Mouse (Mus musculus) cortical plate, adult 2 months (tissue): ENCODE measurements around the gene Plpp7. TPM values are rescaled to one million over a fixed set of nuclear protein-coding genes. Genes with fewer than 3 reads are reported as not detected.

Experiments used
- H3K27ac ChIP-seq: fragments of 200-500 bp; 2 replicates; pipeline ENCODE4 v1.5.1; 2012; ENCODE audit warnings: low read length, control low read depth, inconsistent platforms; ENCODE audit not compliant: insufficient read depth
- H3K4me1 ChIP-seq: fragments of 200-500 bp; 2 replicates; pipeline ENCODE4 v1.6.1; 2011; ENCODE audit warnings: low read length; ENCODE audit not compliant: control insufficient read depth, insufficient read depth
- H3K4me3 ChIP-seq: fragments of 200-500 bp; 2 replicates; pipeline ENCODE4 v1.5.1; 2011; ENCODE audit warnings: mild to moderate bottlenecking, low read length, control low read depth; ENCODE audit not compliant: insufficient read depth
- CTCF ChIP-seq: fragments of 200-500 bp; IDR thresholded peaks from 2 replicates; pipeline ENCODE4 v1.5.1; 2011; ENCODE audit warnings: mild to moderate bottlenecking, control low read depth, low read length; ENCODE audit not compliant: insufficient read depth; ENCODE audit errors: extremely low read depth
- POLR2A ChIP-seq: fragments of 200-500 bp; IDR thresholded peaks from 2 replicates; pipeline ENCODE4 v1.6.1; 2011; ENCODE audit warnings: mild to moderate bottlenecking, low read length, control low read depth; ENCODE audit not compliant: insufficient read depth; ENCODE audit errors: extremely low read depth
- polyA plus RNA-seq: library from polyadenylated mRNA; depleted of rRNA; stranded (reverse); fragments of >200 nt; gene quantifications from 2 replicates; pipeline ENCODE4 v1.2.3, GENCODE M21; 2012

The Plpp7 gene
- polyA plus RNA-seq, 1 experiment, result 34.5 TPM

GRCm38 (mm10) chr2:32131866-32132566, 36.7 kb downstream of the Plpp7 start:
- TF ChIP-seq CTCF, result no peak
- no peak for TF ChIP-seq POLR2A
- H3K27ac ChIP-seq, result no peak overlapping the region
- H3K4me1 ChIP-seq, result peaks cover 2% of the 10 kb centered on the region; the same call in 1 of the 2 replicates
- no peak overlapping the region for H3K4me3 ChIP-seq

DNA sequence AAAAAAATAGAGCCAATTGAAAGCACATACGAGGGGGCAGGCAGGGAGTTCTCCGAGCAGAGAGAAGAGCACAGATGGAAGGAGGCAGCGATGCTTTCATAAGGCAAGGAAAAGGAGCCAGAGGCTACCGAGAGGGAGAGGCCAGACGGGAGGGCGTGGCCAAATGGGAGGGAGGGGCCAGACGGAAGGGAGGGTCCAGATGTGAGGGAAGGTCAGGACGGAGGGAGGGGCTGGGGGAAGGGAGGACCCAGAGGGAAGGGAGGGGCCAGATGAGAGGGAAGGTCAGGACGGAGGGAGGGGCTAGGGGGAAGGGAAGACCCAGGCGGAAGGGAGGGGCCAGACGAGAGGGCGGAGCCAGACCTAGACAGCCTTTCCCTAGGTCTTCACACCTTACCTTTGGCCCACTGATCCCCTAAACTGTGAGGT, 37.3 kb downstream of the Plpp7 start:
- TF ChIP-seq CTCF (no peak), POLR2A (no peak)
- Histone ChIP-seq H3K4me3 (no peak overlapping the region), H3K4me1 (peaks cover 2% of the 10 kb centered on the region; the same call in 1 of the 2 replicates), H3K27ac (no peak overlapping the region)

DNA sequence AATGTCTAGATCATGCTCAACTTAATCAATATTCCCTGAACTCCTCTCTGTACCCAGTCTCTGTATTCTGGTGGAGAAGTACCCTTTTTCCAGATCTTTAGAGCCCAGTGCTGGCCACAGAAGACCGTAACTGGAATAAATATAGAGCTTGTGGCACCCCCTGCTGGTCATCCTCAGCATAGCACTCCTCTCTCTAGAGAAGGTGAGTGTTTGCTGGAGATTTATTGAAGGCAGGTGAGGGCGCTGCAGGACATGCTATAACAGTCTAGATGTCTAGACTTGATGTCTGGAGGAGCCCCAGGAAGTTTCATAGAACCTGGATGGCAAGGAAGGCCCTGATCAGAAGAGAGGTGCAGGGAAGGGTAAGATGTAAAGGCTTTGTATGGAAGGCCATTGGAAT, 38.7 kb downstream of the Plpp7 start:
- Histone ChIP-seq H3K4me3 (no peak overlapping the region), H3K27ac (no peak overlapping the region), H3K4me1 (peaks cover 2% of the 10 kb centered on the region; the same call in 1 of the 2 replicates)
- TF ChIP-seq CTCF, result peak; percentile 91
- TF ChIP-seq POLR2A, result no peak

GRCm38 (mm10) chr2:32137667-32138266, 42.4 kb downstream of the Plpp7 start:
- TF ChIP-seq POLR2A (peak; percentile 76), CTCF (no peak)
- H3K4me1 ChIP-seq, result no peaks in the 10 kb centered on the region; the same call in 1 of the 2 replicates
- peak overlapping the region; percentile 50 for H3K4me3 ChIP-seq
- H3K27ac ChIP-seq, result peak overlapping the region; percentile 34

- Histone ChIP-seq H3K27ac (no peak overlapping the region), H3K4me1 (no peaks in the 10 kb centered on the region; the same call in 1 of the 2 replicates)
- TF ChIP-seq CTCF (no peak), POLR2A (no peak)
Observed at GRCm38 (mm10) chr2:32139377-32139776, 44.0 kb downstream of the Plpp7 start.

GRCm38 (mm10) chr2:32140498-32140934, 45.2 kb downstream of the Plpp7 start:
- TF ChIP-seq CTCF (no peak), POLR2A (no peak)
- no peak overlapping the region for H3K4me3 ChIP-seq
- H3K4me1 ChIP-seq, result no peaks in the 10 kb centered on the region; the same call in 1 of the 2 replicates
- H3K27ac ChIP-seq, result no peak overlapping the region

More at GRCm38 (mm10) chr2:32139377-32139776, 44.0 kb downstream of the Plpp7 start:
- H3K4me3 ChIP-seq, result no peak overlapping the region

DNA sequence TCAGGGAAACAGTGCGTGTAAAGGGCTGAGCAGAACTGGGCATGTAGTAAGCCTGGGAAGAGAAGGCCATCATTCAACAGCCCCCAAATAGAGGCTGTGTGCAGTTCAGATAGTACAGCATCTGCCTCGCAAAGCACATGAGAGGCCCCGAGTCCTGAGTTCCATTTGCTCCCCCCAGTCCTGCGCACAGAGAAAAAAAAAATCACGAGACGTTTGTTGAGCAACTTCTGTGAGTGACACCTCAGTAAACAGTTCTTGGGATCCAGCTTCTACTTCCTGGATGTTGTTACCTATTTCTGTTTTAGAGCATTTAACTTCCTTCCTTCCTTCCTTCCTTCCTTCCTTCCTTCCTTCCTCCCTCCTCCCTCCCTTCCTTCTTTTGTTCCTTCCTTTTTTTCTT, 46.3 kb downstream of the Plpp7 start:
- Histone ChIP-seq H3K4me1 (no peaks in the 10 kb centered on the region; the same call in 1 of the 2 replicates), H3K4me3 (no peak overlapping the region), H3K27ac (no peak overlapping the region)
- TF ChIP-seq CTCF (no peak), POLR2A (no peak)

DNA sequence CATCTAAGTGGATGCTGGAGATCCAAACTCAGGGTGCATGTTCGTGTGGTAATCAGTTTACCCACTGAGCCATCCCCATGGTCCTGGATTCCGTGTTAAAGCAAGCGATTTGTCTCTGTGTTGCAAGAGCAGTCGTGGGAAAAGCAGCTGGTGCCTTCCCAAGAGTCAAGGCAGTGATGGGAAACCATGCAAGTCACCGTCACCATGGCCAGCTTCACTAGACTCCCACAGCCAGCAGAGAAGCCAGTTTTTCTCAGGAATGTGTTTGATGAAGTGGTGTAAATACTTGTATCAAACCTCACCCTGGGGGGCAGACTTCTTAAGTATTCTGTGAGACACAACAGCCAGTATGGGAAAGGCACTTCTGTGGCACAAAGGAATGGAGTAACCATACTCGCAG, 47.0 kb downstream of the Plpp7 start:
- Histone ChIP-seq H3K27ac (no peak overlapping the region), H3K4me1 (no peaks in the 10 kb centered on the region; the same call in 1 of the 2 replicates), H3K4me3 (no peak overlapping the region)
- TF ChIP-seq POLR2A (no peak), CTCF (no peak)

GRCm38 (mm10) chr2:32144633-32145032, 49.3 kb downstream of the Plpp7 start:
- Histone ChIP-seq H3K4me3 (no peak overlapping the region), H3K4me1 (no peaks in the 10 kb centered on the region), H3K27ac (no peak overlapping the region)
- TF ChIP-seq POLR2A (no peak), CTCF (no peak)

- Histone ChIP-seq H3K4me3 (no peak overlapping the region), H3K4me1 (no peaks in the 10 kb centered on the region), H3K27ac (no peak overlapping the region)
- TF ChIP-seq POLR2A (no peak), CTCF (no peak)
Observed at GRCm38 (mm10) chr2:32146617-32147162, 51.4 kb downstream of the Plpp7 start.
